Comparison of ENCODE assay signal across 13 mouse cellular contexts in the genomic region with DNA sequence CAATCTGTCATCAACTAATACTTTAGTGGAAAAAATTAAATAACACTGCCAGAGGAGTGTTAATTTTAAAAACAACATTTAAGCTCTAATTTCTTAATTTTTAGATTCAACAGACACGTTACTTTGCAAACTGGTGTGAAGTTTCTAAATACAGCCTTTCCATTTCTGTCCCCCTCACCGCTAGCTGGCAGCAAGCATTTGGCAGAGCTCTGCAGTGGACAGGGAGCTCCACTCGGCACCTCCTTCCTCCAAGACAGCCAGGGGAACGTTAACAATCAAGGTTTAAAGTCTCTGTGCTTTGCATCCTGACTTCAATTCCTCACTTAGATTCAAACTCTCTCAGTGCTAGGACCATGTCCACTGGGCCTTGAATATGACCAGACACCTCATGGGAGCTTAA.
DNase-seq lines count a peak whose midpoint lies in the region; ATAC-seq and TF ChIP-seq lines count a peak whose summit lies in the region.
"Had no signal": no experiment of that assay in that cellular context is flagged by ENCODE, and none has a peak within 500 bp of the region (broad histone marks: within the 10 kb centered on the region; RNA-seq: fewer than 3 reads in every experiment).

No protein-coding gene starts in this region.

- H3K9me3 ChIP-seq in midbrain, embryonic 13.5 days = no peaks in the 10 kb centered on the region
- H3K9me3 ChIP-seq in midbrain, embryonic 11.5 days (ENCODE audit: control insufficient read depth, low read length) = no peaks in the 10 kb centered on the region
- H3K9me3 ChIP-seq in heart, embryonic 16.5 days (replicated peaks; ENCODE audit: control insufficient read depth, low read length) = no peaks in the 10 kb centered on the region
- H3K9me3 ChIP-seq: embryonic facial prominence, embryonic 13.5 days; forebrain, embryonic 12.5 days; limb, embryonic 12.5 days had no signal

- no peak overlapping the region for H3K4me3 ChIP-seq in heart, adult 2 months
- no peak overlapping the region for H3K4me3 ChIP-seq in midbrain, embryonic 13.5 days (replicated peaks)
- no peak overlapping the region for H3K4me3 ChIP-seq in midbrain, embryonic 11.5 days (ENCODE audit: low read depth, low read length)
- H3K4me3 ChIP-seq in heart, embryonic 16.5 days (ENCODE audit: low read length) = no peak overlapping the region
- H3K4me3 ChIP-seq: embryonic facial prominence, embryonic 13.5 days; forebrain, embryonic 12.5 days; limb, embryonic 12.5 days had no signal

- TF ChIP-seq CTCF in heart, adult 2 months (IDR thresholded peaks at IDR 0.05) = peak; percentile 68

- 13% methylated on average over 4 of the region's 4 CpGs for WGBS in heart, adult 2 months
- 60% methylated on average over 4 of the region's 4 CpGs for WGBS in midbrain, embryonic 13.5 days
- WGBS in midbrain, embryonic 11.5 days = 69% methylated on average over 4 of the region's 4 CpGs
- WGBS in heart, embryonic 16.5 days = 28% methylated on average over 4 of the region's 4 CpGs

- H3K9ac ChIP-seq in heart, adult 2 months (ENCODE audit: low read depth, low read length) = no peak overlapping the region
- H3K9ac ChIP-seq in midbrain, embryonic 13.5 days (replicated peaks) = no peak overlapping the region
- H3K9ac ChIP-seq in midbrain, embryonic 11.5 days (ENCODE audit: low read length) = no peak overlapping the region
- H3K9ac ChIP-seq in heart, embryonic 16.5 days (ENCODE audit: low read length) = peak overlapping the region; percentile 41; the same call in 1 of the 2 replicates
- H3K9ac ChIP-seq: embryonic facial prominence, embryonic 13.5 days; forebrain, embryonic 12.5 days; limb, embryonic 12.5 days; liver, postnatal 0 days had no signal

- peak overlapping the region; percentile 48 for H3K27ac ChIP-seq in heart, adult 2 months
- H3K27ac ChIP-seq in midbrain, embryonic 13.5 days = 0 out of 2 replicates have a peak overlapping the region, but pooled peaks have one; percentile 12
- no peak overlapping the region for H3K27ac ChIP-seq in midbrain, embryonic 11.5 days (ENCODE audit: low read depth, low read length)
- peak overlapping the region; percentile 70 for H3K27ac ChIP-seq in heart, embryonic 16.5 days (ENCODE audit: low read length)
- H3K27ac ChIP-seq: embryonic facial prominence, embryonic 13.5 days; forebrain, embryonic 12.5 days; limb, embryonic 12.5 days had no signal

- no peaks in the 10 kb centered on the region for H3K79me2 ChIP-seq in heart, adult 2 months (replicated peaks; ENCODE audit: control insufficient read depth, insufficient read depth, low read length)

- no peaks in the 10 kb centered on the region for H3K27me3 ChIP-seq in heart, adult 2 months (ENCODE audit: control insufficient read depth, insufficient read depth, low read length)
- no peaks in the 10 kb centered on the region for H3K27me3 ChIP-seq in midbrain, embryonic 13.5 days
- H3K27me3 ChIP-seq in midbrain, embryonic 11.5 days (ENCODE audit: control insufficient read depth, insufficient read depth, low read length) = no peaks in the 10 kb centered on the region
- no peaks in the 10 kb centered on the region for H3K27me3 ChIP-seq in heart, embryonic 16.5 days (ENCODE audit: control insufficient read depth, insufficient read depth, low read length)
- H3K27me3 ChIP-seq: embryonic facial prominence, embryonic 13.5 days; forebrain, embryonic 12.5 days; limb, embryonic 12.5 days had no signal

- H3K36me3 ChIP-seq in heart, adult 2 months (ENCODE audit: control insufficient read depth, insufficient read depth, low read length) = no peaks in the 10 kb centered on the region
- no peaks in the 10 kb centered on the region for H3K36me3 ChIP-seq in midbrain, embryonic 13.5 days
- no peaks in the 10 kb centered on the region for H3K36me3 ChIP-seq in midbrain, embryonic 11.5 days (ENCODE audit: control insufficient read depth, insufficient read depth, low read length)
- H3K36me3 ChIP-seq in heart, embryonic 16.5 days (ENCODE audit: control insufficient read depth, insufficient read depth) = no peaks in the 10 kb centered on the region
- H3K36me3 ChIP-seq: embryonic facial prominence, embryonic 13.5 days; forebrain, embryonic 12.5 days; limb, embryonic 12.5 days had no signal

- TF ChIP-seq POLR2A in heart, adult 2 months (IDR thresholded peaks at IDR 0.05; ENCODE audit: insufficient read depth, low read depth, low read length) = no peak

- H3K4me1 ChIP-seq in heart, adult 2 months (ENCODE audit: control insufficient read depth, insufficient read depth, low read length) = peaks cover 4% of the 10 kb centered on the region
- peaks cover 60% of the 10 kb centered on the region for H3K4me1 ChIP-seq in midbrain, embryonic 13.5 days (replicated peaks)
- peaks cover 16% of the 10 kb centered on the region for H3K4me1 ChIP-seq in midbrain, embryonic 11.5 days (ENCODE audit: control insufficient read depth, insufficient read depth, low read length)
- peaks cover 33% of the 10 kb centered on the region for H3K4me1 ChIP-seq in heart, embryonic 16.5 days (ENCODE audit: control insufficient read depth, insufficient read depth, low read length)

- peak in 1 of 2 experiments; percentile 37 for DNase-seq in heart, adult 2 months
- no peak for DNase-seq in heart, postnatal 25 days (ENCODE audit: low spot score)
- DNase-seq in midbrain, embryonic 11.5 days (ENCODE audit: low spot score, missing footprints) = no peak
- DNase-seq in frontal cortex, postnatal 14 days (ENCODE audit: low spot score in 2 of 2) = no peak
- no peak for DNase-seq in urinary bladder, postnatal 36 days (ENCODE audit: low spot score in 2 of 2)
- DNase-seq: gastrocnemius, postnatal 36 days; liver, postnatal 0 days; right cerebral cortex, postnatal 14 days had no signal

- no peak for TF ChIP-seq EP300 in heart, adult 2 months (IDR thresholded peaks at IDR 0.05; ENCODE audit: insufficient read depth, low read depth, low read length)

- intact Hi-C loops in heart, adult 2 months (cut with DNase I) = loop anchor here (5.0 kb wide), 2 partner anchors 106 to 124 kb away; a partner anchor contains a TSS
- intact Hi-C loops in heart, postnatal 25 days (cut with DNase I) = no loop called here

- no peak overlapping the region for H3K4me2 ChIP-seq in midbrain, embryonic 13.5 days (replicated peaks)
- no peak overlapping the region for H3K4me2 ChIP-seq in midbrain, embryonic 11.5 days
- peak overlapping the region; percentile 43 for H3K4me2 ChIP-seq in heart, embryonic 16.5 days (ENCODE audit: low read depth, low read length)
- H3K4me2 ChIP-seq: embryonic facial prominence, embryonic 13.5 days; forebrain, embryonic 12.5 days; limb, embryonic 12.5 days had no signal

- no peak for ATAC-seq in midbrain, embryonic 13.5 days
- ATAC-seq in midbrain, embryonic 11.5 days (ENCODE audit: low FRiP score) = no peak
- no peak for ATAC-seq in heart, embryonic 16.5 days (replicated peaks; ENCODE audit: extremely low read depth, insufficient read depth, low FRiP score)
- ATAC-seq: liver, postnatal 0 days had no signal
